Mouse (Mus musculus): Measurements from ENCODE around the gene Cep135. TPM values are rescaled to one million over a fixed set of nuclear protein-coding genes. Genes with fewer than 3 reads are reported as not detected.

Cep135 gene
- polyA plus RNA-seq, 1 experiment: 1.1 TPM

DNA sequence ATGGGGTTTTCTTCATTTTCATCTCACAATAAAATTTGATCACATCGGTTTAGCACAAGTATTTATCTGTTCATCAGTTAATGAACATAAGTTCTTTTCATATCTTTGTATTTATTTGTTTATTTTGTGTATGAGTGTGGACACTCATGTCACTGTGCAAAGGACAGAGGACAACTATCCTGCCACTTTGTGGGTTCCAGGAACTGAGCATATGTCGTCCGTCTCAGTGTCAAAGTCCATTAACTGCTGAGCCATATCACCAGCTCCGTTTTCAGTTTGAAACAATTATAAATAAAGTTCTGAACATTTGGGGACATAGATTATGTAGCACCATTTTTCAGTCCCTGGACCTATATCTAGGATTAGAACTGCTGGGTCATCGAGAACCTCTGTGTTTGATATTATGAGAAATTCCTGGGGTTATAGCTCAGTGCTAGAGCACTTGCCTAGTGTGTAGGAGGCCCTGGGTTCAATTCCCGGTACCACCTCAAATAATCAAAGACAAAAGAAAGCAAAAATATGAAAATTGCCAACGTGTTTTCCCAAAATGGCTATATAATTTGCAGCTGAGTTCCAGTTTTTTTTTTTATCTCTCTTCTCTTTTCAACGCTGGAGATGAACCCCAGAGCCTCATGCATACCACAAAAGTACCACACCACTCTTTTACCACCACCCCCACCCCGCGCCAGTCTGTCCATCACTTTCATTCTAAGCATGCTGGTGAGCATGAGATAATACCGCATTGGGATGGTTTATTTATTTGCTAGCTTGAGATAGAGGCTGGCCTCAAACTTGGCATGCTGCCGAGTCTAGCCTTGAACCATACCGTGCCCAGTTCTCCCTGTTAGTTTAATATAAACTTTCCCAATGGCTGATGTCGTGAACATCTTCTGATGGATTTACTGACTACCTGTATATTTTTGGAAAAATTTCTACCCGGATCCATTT is 96.4 kb downstream of the Cep135 start:
- no peak overlapping the region for H3ac ChIP-seq (ENCODE audit: control insufficient read depth, insufficient read length)
- H3K36me3 ChIP-seq (ENCODE audit: control insufficient read depth, insufficient read depth): no peaks in the 10 kb centered on the region
- TF ChIP-seq SRF (IDR thresholded peaks at IDR 0.05; ENCODE audit: control insufficient read depth, insufficient read length, low read depth) (no peak), REST (IDR thresholded peaks at IDR 0.05; ENCODE audit: insufficient read depth, insufficient read length) (no peak), TCF12 (IDR thresholded peaks at IDR 0.05; ENCODE audit: insufficient read depth, poor library complexity, severe bottlenecking) (no peak), MYOG (IDR thresholded peaks at IDR 0.05; ENCODE audit: control insufficient read depth in 1 of 3, insufficient read depth in 1 of 3, insufficient read length in 2 of 3, low read depth in 2 of 3) (no peak), MAX (IDR thresholded peaks at IDR 0.05; ENCODE audit: low read depth) (no peak), USF1 (IDR thresholded peaks at IDR 0.05; ENCODE audit: low read depth) (no peak), POLR2A (IDR thresholded peaks at IDR 0.05; ENCODE audit: insufficient read length, low read depth) (no peak), POLR2AphosphoS2 (IDR thresholded peaks at IDR 0.05; ENCODE audit: insufficient read length, low read depth) (no peak), TCF3 (IDR thresholded peaks at IDR 0.05; ENCODE audit: insufficient read length, low read depth) (no peak), MYOD1 (IDR thresholded peaks at IDR 0.05; ENCODE audit: control insufficient read depth in 1 of 3, insufficient read length in 2 of 3, low read depth in 2 of 3) (no peak), E2F4 (IDR thresholded peaks at IDR 0.05; ENCODE audit: insufficient read depth) (no peak), CEBPB (IDR thresholded peaks at IDR 0.05; ENCODE audit: insufficient read depth, poor library complexity, severe bottlenecking) (no peak)
- H3K4me2 ChIP-seq (ENCODE audit: low read depth): no peak overlapping the region
- H3K27me3 ChIP-seq (ENCODE audit: control insufficient read depth, insufficient read depth, insufficient read length): no peaks in the 10 kb centered on the region
- H3K4me3 ChIP-seq: no peak overlapping the region
- H3K79me2 ChIP-seq (ENCODE audit: control insufficient read depth, insufficient read depth): no peaks in the 10 kb centered on the region

DNA sequence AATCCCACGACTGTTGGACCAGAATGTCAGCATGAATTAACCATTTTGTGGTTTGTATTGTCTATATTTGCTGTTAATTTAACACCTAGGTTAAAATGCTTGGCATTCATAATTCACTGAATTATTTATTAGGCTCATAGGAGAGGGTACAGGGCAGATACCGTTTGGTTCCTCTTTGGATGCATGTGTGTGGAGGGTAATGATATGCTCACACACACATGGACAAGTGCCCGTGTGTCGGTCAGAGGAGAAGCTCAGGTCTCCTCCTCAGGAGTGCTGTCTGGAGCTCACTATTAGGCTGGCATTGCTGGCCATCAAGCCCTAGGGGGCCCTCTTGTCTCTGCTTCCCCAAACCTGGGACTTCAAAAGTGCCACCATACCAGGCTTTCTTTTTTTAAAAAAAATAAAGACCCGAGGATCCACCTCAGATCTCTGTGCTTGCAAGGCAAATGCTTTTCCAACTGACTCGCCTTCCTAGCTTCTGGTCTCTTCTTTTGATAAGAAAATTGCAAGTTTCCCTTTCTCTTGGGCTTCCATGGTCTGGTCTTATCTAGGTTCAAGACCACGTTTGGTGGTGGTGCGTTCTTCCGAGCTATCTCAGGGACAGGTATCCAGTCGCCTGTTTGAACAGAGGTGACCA is 99.6 kb downstream of the Cep135 start:
- Histone ChIP-seq H3K4me2 (ENCODE audit: low read depth) (no peak overlapping the region), H3K27me3 (ENCODE audit: control insufficient read depth, insufficient read depth, insufficient read length) (no peaks in the 10 kb centered on the region), H3ac (ENCODE audit: control insufficient read depth, insufficient read length) (no peak overlapping the region), H3K36me3 (ENCODE audit: control insufficient read depth, insufficient read depth) (no peaks in the 10 kb centered on the region), H3K4me3 (no peak overlapping the region), H3K79me2 (ENCODE audit: control insufficient read depth, insufficient read depth) (no peaks in the 10 kb centered on the region)
- TF ChIP-seq TCF12 (IDR thresholded peaks at IDR 0.05; ENCODE audit: insufficient read depth, poor library complexity, severe bottlenecking): no peak
- TF ChIP-seq CEBPB (IDR thresholded peaks at IDR 0.05; ENCODE audit: insufficient read depth, poor library complexity, severe bottlenecking): no peak
- no peak for TF ChIP-seq E2F4 (IDR thresholded peaks at IDR 0.05; ENCODE audit: insufficient read depth)
- no peak for TF ChIP-seq MAX (IDR thresholded peaks at IDR 0.05; ENCODE audit: low read depth)
- no peak for TF ChIP-seq REST (IDR thresholded peaks at IDR 0.05; ENCODE audit: insufficient read depth, insufficient read length)
- no peak for TF ChIP-seq TCF3 (IDR thresholded peaks at IDR 0.05; ENCODE audit: insufficient read length, low read depth)
- TF ChIP-seq MYOD1 (IDR thresholded peaks at IDR 0.05; ENCODE audit: control insufficient read depth in 1 of 3, insufficient read length in 2 of 3, low read depth in 2 of 3): no peak
- no peak for TF ChIP-seq USF1 (IDR thresholded peaks at IDR 0.05; ENCODE audit: low read depth)
- TF ChIP-seq SRF (IDR thresholded peaks at IDR 0.05; ENCODE audit: control insufficient read depth, insufficient read length, low read depth): no peak
- TF ChIP-seq MYOG (IDR thresholded peaks at IDR 0.05; ENCODE audit: control insufficient read depth in 1 of 3, insufficient read depth in 1 of 3, insufficient read length in 2 of 3, low read depth in 2 of 3): no peak
- TF ChIP-seq POLR2A (IDR thresholded peaks at IDR 0.05; ENCODE audit: insufficient read length, low read depth): no peak
- no peak for TF ChIP-seq POLR2AphosphoS2 (IDR thresholded peaks at IDR 0.05; ENCODE audit: insufficient read length, low read depth)

DNA sequence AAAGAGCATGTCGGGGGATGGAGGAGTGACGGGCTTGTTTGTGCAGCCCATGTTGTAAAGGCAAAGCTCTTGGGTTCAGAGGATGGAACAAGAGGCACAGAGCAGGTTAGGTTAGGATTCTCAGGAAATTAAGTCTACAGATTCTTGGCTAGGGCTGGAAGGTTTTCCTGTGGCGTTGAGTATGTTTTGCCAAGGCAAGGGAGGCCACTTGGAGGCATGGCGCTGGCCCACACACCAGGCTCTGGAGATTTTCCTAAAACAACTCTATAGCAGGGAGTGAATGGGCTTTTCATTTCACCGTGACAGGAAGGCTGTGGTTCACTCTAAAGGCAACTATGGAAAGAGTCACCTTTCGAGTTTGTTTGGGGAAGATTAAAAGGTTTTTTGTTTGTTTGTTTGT is 100.1 kb downstream of the Cep135 start:
- H3ac ChIP-seq (ENCODE audit: control insufficient read depth, insufficient read length): no peak overlapping the region
- H3K4me2 ChIP-seq (ENCODE audit: low read depth): no peak overlapping the region
- H3K79me2 ChIP-seq (ENCODE audit: control insufficient read depth, insufficient read depth): no peaks in the 10 kb centered on the region
- no peaks in the 10 kb centered on the region for H3K27me3 ChIP-seq (ENCODE audit: control insufficient read depth, insufficient read depth, insufficient read length)
- no peak for TF ChIP-seq MYOD1 (IDR thresholded peaks at IDR 0.05; ENCODE audit: control insufficient read depth in 1 of 3, insufficient read length in 2 of 3, low read depth in 2 of 3)
- TF ChIP-seq USF1 (IDR thresholded peaks at IDR 0.05; ENCODE audit: low read depth): no peak
- no peak for TF ChIP-seq TCF3 (IDR thresholded peaks at IDR 0.05; ENCODE audit: insufficient read length, low read depth)
- no peak for TF ChIP-seq CEBPB (IDR thresholded peaks at IDR 0.05; ENCODE audit: insufficient read depth, poor library complexity, severe bottlenecking)
- TF ChIP-seq SRF (IDR thresholded peaks at IDR 0.05; ENCODE audit: control insufficient read depth, insufficient read length, low read depth): no peak
- TF ChIP-seq E2F4 (IDR thresholded peaks at IDR 0.05; ENCODE audit: insufficient read depth): no peak
- TF ChIP-seq POLR2AphosphoS2 (IDR thresholded peaks at IDR 0.05; ENCODE audit: insufficient read length, low read depth): no peak
- no peak for TF ChIP-seq REST (IDR thresholded peaks at IDR 0.05; ENCODE audit: insufficient read depth, insufficient read length)
- TF ChIP-seq TCF12 (IDR thresholded peaks at IDR 0.05; ENCODE audit: insufficient read depth, poor library complexity, severe bottlenecking): no peak
- no peak for TF ChIP-seq MYOG (IDR thresholded peaks at IDR 0.05; ENCODE audit: control insufficient read depth in 1 of 3, insufficient read depth in 1 of 3, insufficient read length in 2 of 3, low read depth in 2 of 3)
- no peak for TF ChIP-seq POLR2A (IDR thresholded peaks at IDR 0.05; ENCODE audit: insufficient read length, low read depth)
- no peak for TF ChIP-seq MAX (IDR thresholded peaks at IDR 0.05; ENCODE audit: low read depth)
- H3K36me3 ChIP-seq (ENCODE audit: control insufficient read depth, insufficient read depth): no peaks in the 10 kb centered on the region
- no peak overlapping the region for H3K4me3 ChIP-seq

DNA sequence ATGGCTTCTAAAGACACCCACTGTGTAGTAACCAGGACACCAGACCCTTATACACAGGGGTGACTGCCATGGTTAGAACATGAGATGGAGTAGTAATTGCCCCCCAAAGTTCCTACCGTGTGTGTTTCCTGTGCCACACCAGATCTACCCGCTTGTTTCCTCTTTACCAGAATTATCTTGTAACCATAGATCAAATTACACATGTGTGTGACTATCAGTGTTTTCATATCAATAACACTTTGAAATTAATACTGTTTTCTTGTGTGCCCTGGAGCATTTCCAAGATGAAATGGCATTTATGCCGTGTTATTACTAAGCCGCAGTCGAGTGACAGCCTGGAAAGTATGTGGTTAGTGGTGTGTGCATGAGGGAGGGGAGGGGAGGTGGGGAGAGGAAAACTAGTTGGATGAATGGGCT is 101.7 kb downstream of the Cep135 start:
- H3K27me3 ChIP-seq (ENCODE audit: control insufficient read depth, insufficient read depth, insufficient read length): no peaks in the 10 kb centered on the region
- no peak overlapping the region for H3K4me3 ChIP-seq
- no peaks in the 10 kb centered on the region for H3K79me2 ChIP-seq (ENCODE audit: control insufficient read depth, insufficient read depth)
- no peaks in the 10 kb centered on the region for H3K36me3 ChIP-seq (ENCODE audit: control insufficient read depth, insufficient read depth)
- TF ChIP-seq REST (IDR thresholded peaks at IDR 0.05; ENCODE audit: insufficient read depth, insufficient read length) (no peak), E2F4 (IDR thresholded peaks at IDR 0.05; ENCODE audit: insufficient read depth) (no peak), MYOG (IDR thresholded peaks at IDR 0.05; ENCODE audit: control insufficient read depth in 1 of 3, insufficient read depth in 1 of 3, insufficient read length in 2 of 3, low read depth in 2 of 3) (no peak), SRF (IDR thresholded peaks at IDR 0.05; ENCODE audit: control insufficient read depth, insufficient read length, low read depth) (no peak), CEBPB (IDR thresholded peaks at IDR 0.05; ENCODE audit: insufficient read depth, poor library complexity, severe bottlenecking) (no peak), MAX (IDR thresholded peaks at IDR 0.05; ENCODE audit: low read depth) (no peak)
- H3ac ChIP-seq (ENCODE audit: control insufficient read depth, insufficient read length): no peak overlapping the region
- H3K4me2 ChIP-seq (ENCODE audit: low read depth): no peak overlapping the region
